Mouse (Mus musculus): ENCODE data around the gene Ugt1a7c. TPM values are rescaled to one million over a fixed set of nuclear protein-coding genes. Genes with fewer than 3 reads are reported as not detected.
"Not testable (repeated sequence)": the region's sequence is repeated elsewhere in the genome, so short reads cannot be mapped to it uniquely, and the experiment has no call there.

Ugt1a7c gene
- polyA plus RNA-seq, 1 experiment from 2014 or later = 1.1 TPM

GRCm38 (mm10) chr1:88105656-88106055 lies 10.8 kb downstream of the Ugt1a7c start:
- no peaks in the 10 kb centered on the region for H3K4me1 ChIP-seq (ENCODE audit: control insufficient read depth, insufficient read depth, low read length)

GRCm38 (mm10) chr1:88109027-88109557 lies 14.2 kb downstream of the Ugt1a7c start:
- H3K9me3 ChIP-seq (replicated peaks; ENCODE audit: control insufficient read depth, low read length); H3K36me3 ChIP-seq (ENCODE audit: control insufficient read depth, insufficient read depth); H3K9ac ChIP-seq (ENCODE audit: low read length); H3K4me1 ChIP-seq (ENCODE audit: control insufficient read depth, insufficient read depth, low read length); H3K4me3 ChIP-seq (ENCODE audit: low read length); H3K27me3 ChIP-seq (ENCODE audit: control insufficient read depth, insufficient read depth, low read length); H3K4me2 ChIP-seq (ENCODE audit: low read depth, low read length); H3K27ac ChIP-seq (ENCODE audit: low read length); ATAC-seq (replicated peaks; ENCODE audit: extremely low read depth, insufficient read depth, low FRiP score): not testable (repeated sequence)
- 68% methylated on average over 2 of the region's 2 CpGs for WGBS

More at GRCm38 (mm10) chr1:88105656-88106055, 10.8 kb downstream of the Ugt1a7c start:
- H3K9me3 ChIP-seq (replicated peaks; ENCODE audit: control insufficient read depth, low read length) = no peaks in the 10 kb centered on the region
- no peaks in the 10 kb centered on the region for H3K27me3 ChIP-seq (ENCODE audit: control insufficient read depth, insufficient read depth, low read length)
- H3K27ac ChIP-seq (ENCODE audit: low read length) = no peak overlapping the region
- 67% methylated on average over 2 of the region's 2 CpGs for WGBS
- no peak overlapping the region for H3K4me3 ChIP-seq (ENCODE audit: low read length)
- H3K9ac ChIP-seq (ENCODE audit: low read length) = no peak overlapping the region
- ATAC-seq (replicated peaks; ENCODE audit: extremely low read depth, insufficient read depth, low FRiP score) = no peak
- H3K36me3 ChIP-seq (ENCODE audit: control insufficient read depth, insufficient read depth) = no peaks in the 10 kb centered on the region
- no peak overlapping the region for H3K4me2 ChIP-seq (ENCODE audit: low read depth, low read length)

- not testable (repeated sequence) for H3K36me3 ChIP-seq (ENCODE audit: control insufficient read depth, insufficient read depth); H3K9me3 ChIP-seq (replicated peaks; ENCODE audit: control insufficient read depth, low read length); ATAC-seq (replicated peaks; ENCODE audit: extremely low read depth, insufficient read depth, low FRiP score); H3K27me3 ChIP-seq (ENCODE audit: control insufficient read depth, insufficient read depth, low read length); H3K4me2 ChIP-seq (ENCODE audit: low read depth, low read length); H3K9ac ChIP-seq (ENCODE audit: low read length); H3K27ac ChIP-seq (ENCODE audit: low read length); H3K4me3 ChIP-seq (ENCODE audit: low read length); H3K4me1 ChIP-seq (ENCODE audit: control insufficient read depth, insufficient read depth, low read length)
- WGBS = 62% methylated on average over 2 of the region's 2 CpGs
Measured at GRCm38 (mm10) chr1:88109604-88110003, 14.7 kb downstream of the Ugt1a7c start.

- 89% methylated on average over 6 of the region's 6 CpGs for WGBS
Measured at GRCm38 (mm10) chr1:88112769-88113168, 17.9 kb downstream of the Ugt1a7c start.

GRCm38 (mm10) chr1:88120550-88120949 lies 25.7 kb downstream of the Ugt1a7c start:
- not testable (repeated sequence) for ATAC-seq (replicated peaks; ENCODE audit: extremely low read depth, insufficient read depth, low FRiP score); H3K36me3 ChIP-seq (ENCODE audit: control insufficient read depth, insufficient read depth)
- 7% methylated on average over 4 of the region's 4 CpGs for WGBS

More at GRCm38 (mm10) chr1:88112769-88113168, 17.9 kb downstream of the Ugt1a7c start:
- H3K9me3 ChIP-seq (replicated peaks; ENCODE audit: control insufficient read depth, low read length); H3K27me3 ChIP-seq (ENCODE audit: control insufficient read depth, insufficient read depth, low read length); H3K36me3 ChIP-seq (ENCODE audit: control insufficient read depth, insufficient read depth); H3K9ac ChIP-seq (ENCODE audit: low read length); H3K4me2 ChIP-seq (ENCODE audit: low read depth, low read length); H3K4me3 ChIP-seq (ENCODE audit: low read length); ATAC-seq (replicated peaks; ENCODE audit: extremely low read depth, insufficient read depth, low FRiP score); H3K27ac ChIP-seq (ENCODE audit: low read length); H3K4me1 ChIP-seq (ENCODE audit: control insufficient read depth, insufficient read depth, low read length): not testable (repeated sequence)

GRCm38 (mm10) chr1:88121521-88121920 lies 26.7 kb downstream of the Ugt1a7c start:
- WGBS = no CpG with 5 or more reads among the region's 1 CpGs
- H3K27me3 ChIP-seq (ENCODE audit: control insufficient read depth, insufficient read depth, low read length) = not testable (repeated sequence)

More at GRCm38 (mm10) chr1:88120550-88120949, 25.7 kb downstream of the Ugt1a7c start:
- H3K4me3 ChIP-seq (ENCODE audit: low read length); H3K9me3 ChIP-seq (replicated peaks; ENCODE audit: control insufficient read depth, low read length); H3K27ac ChIP-seq (ENCODE audit: low read length); H3K9ac ChIP-seq (ENCODE audit: low read length); H3K4me2 ChIP-seq (ENCODE audit: low read depth, low read length); H3K27me3 ChIP-seq (ENCODE audit: control insufficient read depth, insufficient read depth, low read length); H3K4me1 ChIP-seq (ENCODE audit: control insufficient read depth, insufficient read depth, low read length): not testable (repeated sequence)

GRCm38 (mm10) chr1:88125827-88126360 lies 31.0 kb downstream of the Ugt1a7c start:
- not testable (repeated sequence) for H3K9ac ChIP-seq (ENCODE audit: low read length); H3K27me3 ChIP-seq (ENCODE audit: control insufficient read depth, insufficient read depth, low read length); H3K27ac ChIP-seq (ENCODE audit: low read length); H3K36me3 ChIP-seq (ENCODE audit: control insufficient read depth, insufficient read depth); H3K4me3 ChIP-seq (ENCODE audit: low read length); ATAC-seq (replicated peaks; ENCODE audit: extremely low read depth, insufficient read depth, low FRiP score); H3K9me3 ChIP-seq (replicated peaks; ENCODE audit: control insufficient read depth, low read length); H3K4me1 ChIP-seq (ENCODE audit: control insufficient read depth, insufficient read depth, low read length); H3K4me2 ChIP-seq (ENCODE audit: low read depth, low read length)
- WGBS = 77% methylated on average over 3 of the region's 4 CpGs

More at GRCm38 (mm10) chr1:88121521-88121920, 26.7 kb downstream of the Ugt1a7c start:
- ATAC-seq (replicated peaks; ENCODE audit: extremely low read depth, insufficient read depth, low FRiP score); H3K9me3 ChIP-seq (replicated peaks; ENCODE audit: control insufficient read depth, low read length); H3K4me2 ChIP-seq (ENCODE audit: low read depth, low read length); H3K4me1 ChIP-seq (ENCODE audit: control insufficient read depth, insufficient read depth, low read length); H3K9ac ChIP-seq (ENCODE audit: low read length); H3K36me3 ChIP-seq (ENCODE audit: control insufficient read depth, insufficient read depth); H3K27ac ChIP-seq (ENCODE audit: low read length); H3K4me3 ChIP-seq (ENCODE audit: low read length): not testable (repeated sequence)

GRCm38 (mm10) chr1:88129091-88129490 lies 34.2 kb downstream of the Ugt1a7c start:
- H3K27ac ChIP-seq (ENCODE audit: low read length); H3K4me1 ChIP-seq (ENCODE audit: control insufficient read depth, insufficient read depth, low read length); H3K36me3 ChIP-seq (ENCODE audit: control insufficient read depth, insufficient read depth); H3K9me3 ChIP-seq (replicated peaks; ENCODE audit: control insufficient read depth, low read length); H3K4me3 ChIP-seq (ENCODE audit: low read length); H3K27me3 ChIP-seq (ENCODE audit: control insufficient read depth, insufficient read depth, low read length); H3K9ac ChIP-seq (ENCODE audit: low read length); ATAC-seq (replicated peaks; ENCODE audit: extremely low read depth, insufficient read depth, low FRiP score); H3K4me2 ChIP-seq (ENCODE audit: low read depth, low read length): not testable (repeated sequence)
- WGBS = 91% methylated on average over 2 of the region's 2 CpGs

GRCm38 (mm10) chr1:88130223-88130622 lies 35.4 kb downstream of the Ugt1a7c start:
- not testable (repeated sequence) for H3K9me3 ChIP-seq (replicated peaks; ENCODE audit: control insufficient read depth, low read length); H3K27ac ChIP-seq (ENCODE audit: low read length); H3K27me3 ChIP-seq (ENCODE audit: control insufficient read depth, insufficient read depth, low read length); H3K36me3 ChIP-seq (ENCODE audit: control insufficient read depth, insufficient read depth); H3K4me1 ChIP-seq (ENCODE audit: control insufficient read depth, insufficient read depth, low read length); H3K4me3 ChIP-seq (ENCODE audit: low read length); H3K4me2 ChIP-seq (ENCODE audit: low read depth, low read length); H3K9ac ChIP-seq (ENCODE audit: low read length); ATAC-seq (replicated peaks; ENCODE audit: extremely low read depth, insufficient read depth, low FRiP score)
- 76% methylated on average over 1 of the region's 1 CpGs for WGBS
